Mouse (Mus musculus) right cerebral cortex, postnatal 36 days (tissue): ENCODE data around the gene Hsd3b5.
"Not testable (repeated sequence)": the region's sequence is repeated elsewhere in the genome, so short reads cannot be mapped to it uniquely, and the experiment has no call there.

Source experiments
- DNase-seq, 2 experiments: peaks; one replicate each; pipeline ENCODE4 v3.0.0; 2022; ENCODE audit warnings: low spot score in 2 of 2, mixed read lengths in 1 of 2

The Hsd3b5 gene

GRCm38 (mm10) chr3:98630152-98630551 is at the start of gene Hsd3b5:
Gene Hsd3b5, minus strand, starts transcription at chr3:98630252.
- DNase-seq, result no peak

- DNase-seq, result no peak
Observed at GRCm38 (mm10) chr3:98635145-98635544, 5.1 kb upstream of the Hsd3b5 start.

GRCm38 (mm10) chr3:98629633-98630032 is 419 bp downstream of the Hsd3b5 start:
- DNase-seq, result no peak

GRCm38 (mm10) chr3:98616786-98617185 is 13.3 kb downstream of the Hsd3b5 start:
- not testable (repeated sequence) for DNase-seq

GRCm38 (mm10) chr3:98616244-98616643 is 13.8 kb downstream of the Hsd3b5 start:
- DNase-seq, result not testable (repeated sequence)

- DNase-seq, result not testable (repeated sequence)
Observed at GRCm38 (mm10) chr3:98614406-98614927, 15.6 kb downstream of the Hsd3b5 start.

GRCm38 (mm10) chr3:98613963-98614362 is 16.1 kb downstream of the Hsd3b5 start:
- DNase-seq, result no peak

- not testable (repeated sequence) for DNase-seq
Observed at GRCm38 (mm10) chr3:98613540-98613939, 16.5 kb downstream of the Hsd3b5 start.

GRCm38 (mm10) chr3:98588707-98589106 is 41.3 kb downstream of the Hsd3b5 start, which contains the start of gene Gm10681:
Gene Gm10681, minus strand, starts transcription at chr3:98588807.
- DNase-seq, result no peak

GRCm38 (mm10) chr3:98587721-98588120 is 42.3 kb downstream of the Hsd3b5 start:
- no peak for DNase-seq

- not testable (repeated sequence) for DNase-seq
Observed at GRCm38 (mm10) chr3:98582622-98583021, 47.4 kb downstream of the Hsd3b5 start.

- DNase-seq, result not testable (repeated sequence)
Observed at GRCm38 (mm10) chr3:98582202-98582601, 47.9 kb downstream of the Hsd3b5 start.

- DNase-seq, result peak; percentile 44 to 70
Observed at GRCm38 (mm10) chr3:98581024-98581423, 49.0 kb downstream of the Hsd3b5 start.
